Mouse (Mus musculus) myocyte (in vitro differentiated cells): ENCODE data around the gene Bola2. TPM values are rescaled to one million over a fixed set of nuclear protein-coding genes. Genes with fewer than 3 reads are reported as not detected.
A peak's percentile ranks its signal among the peaks of the same experiment; 100 is the strongest.

ENCODE experiments used
- H3K27me3 ChIP-seq: one replicate; pipeline ENCODE4 v1.6.1; 2011; ENCODE audit not compliant: control insufficient read depth, insufficient read depth, insufficient read length
- H3K36me3 ChIP-seq: one replicate; pipeline ENCODE4 v1.6.1; 2011; ENCODE audit not compliant: control insufficient read depth, insufficient read depth
- H3K4me2 ChIP-seq: one replicate; pipeline ENCODE4 v1.6.1; 2011; ENCODE audit warnings: low read depth, control low read depth
- H3K4me3 ChIP-seq: one replicate; pipeline ENCODE4 v1.5.1; 2011; ENCODE audit warnings: mild to moderate bottlenecking, control low read depth, moderate library complexity
- H3K79me2 ChIP-seq: one replicate; pipeline ENCODE4 v1.6.1; 2011; ENCODE audit not compliant: control insufficient read depth, insufficient read depth
- H3ac ChIP-seq: one replicate; pipeline ENCODE4 v1.6.1; 2011; ENCODE audit not compliant: control insufficient read depth, insufficient read length
- CEBPB ChIP-seq: IDR thresholded peaks from 2 replicates; pipeline ENCODE4 v1.6.1; 2011; ENCODE audit warnings: mild to moderate bottlenecking, moderate library complexity; ENCODE audit not compliant: poor library complexity, insufficient read depth, severe bottlenecking
- E2F4 ChIP-seq: IDR thresholded peaks from one replicate; pipeline ENCODE4 v1.6.1; 2011; ENCODE audit warnings: mild to moderate bottlenecking, control low read depth, moderate library complexity; ENCODE audit not compliant: insufficient read depth
- MAX ChIP-seq: IDR thresholded peaks from one replicate; pipeline ENCODE4 v1.6.1; 2011; ENCODE audit warnings: low read depth, mild to moderate bottlenecking, control low read depth
- MYOD1 ChIP-seq, 3 experiments: IDR thresholded peaks; one replicate each; pipeline ENCODE4 v1.6.1; 2011; ENCODE audit warnings: control low read depth in 2 of 3, low read depth in 2 of 3, mild to moderate bottlenecking in 2 of 3, moderate library complexity in 1 of 3; ENCODE audit not compliant: insufficient read length in 2 of 3, control insufficient read depth in 1 of 3
- MYOG ChIP-seq, 3 experiments: IDR thresholded peaks; one replicate each; pipeline ENCODE4 v1.6.1; 2011; ENCODE audit warnings: control low read depth in 2 of 3, low read depth in 2 of 3, mild to moderate bottlenecking in 2 of 3; ENCODE audit not compliant: insufficient read length in 2 of 3, control insufficient read depth in 1 of 3, insufficient read depth in 1 of 3
- POLR2A ChIP-seq: IDR thresholded peaks from one replicate; pipeline ENCODE4 v1.6.1; 2011; ENCODE audit warnings: low read depth, mild to moderate bottlenecking, control low read depth, moderate library complexity; ENCODE audit not compliant: insufficient read length
- POLR2AphosphoS2 ChIP-seq: IDR thresholded peaks from one replicate; pipeline ENCODE4 v1.6.1; 2011; ENCODE audit warnings: low read depth, control low read depth; ENCODE audit not compliant: insufficient read length
- REST ChIP-seq: IDR thresholded peaks from one replicate; pipeline ENCODE4 v1.6.1; 2011; ENCODE audit warnings: mild to moderate bottlenecking, control low read depth, moderate library complexity; ENCODE audit not compliant: insufficient read depth, insufficient read length
- SRF ChIP-seq: IDR thresholded peaks from one replicate; pipeline ENCODE4 v1.6.1; 2011; ENCODE audit warnings: low read depth; ENCODE audit not compliant: control insufficient read depth, insufficient read length
- TCF12 ChIP-seq: IDR thresholded peaks from one replicate; pipeline ENCODE4 v1.6.1; 2011; ENCODE audit warnings: mild to moderate bottlenecking, control low read depth; ENCODE audit not compliant: poor library complexity, insufficient read depth, severe bottlenecking
- TCF3 ChIP-seq: IDR thresholded peaks from one replicate; pipeline ENCODE4 v1.6.1; 2011; ENCODE audit warnings: low read depth, control low read depth; ENCODE audit not compliant: insufficient read length
- USF1 ChIP-seq: IDR thresholded peaks from one replicate; pipeline ENCODE4 v1.6.1; 2011; ENCODE audit warnings: low read depth, mild to moderate bottlenecking, control low read depth, moderate library complexity
- polyA plus RNA-seq: library from polyadenylated mRNA; unstranded; fragments of >200 nt; fragmentation: generic; extraction: Trizol; gene quantifications from one replicate; pipeline ENCODE4 v1.2.1, GENCODE M21; 2012; ENCODE audit warnings: missing spikeins

The Bola2 gene
- polyA plus RNA-seq, 1 experiment = 79.7 TPM

DNA sequence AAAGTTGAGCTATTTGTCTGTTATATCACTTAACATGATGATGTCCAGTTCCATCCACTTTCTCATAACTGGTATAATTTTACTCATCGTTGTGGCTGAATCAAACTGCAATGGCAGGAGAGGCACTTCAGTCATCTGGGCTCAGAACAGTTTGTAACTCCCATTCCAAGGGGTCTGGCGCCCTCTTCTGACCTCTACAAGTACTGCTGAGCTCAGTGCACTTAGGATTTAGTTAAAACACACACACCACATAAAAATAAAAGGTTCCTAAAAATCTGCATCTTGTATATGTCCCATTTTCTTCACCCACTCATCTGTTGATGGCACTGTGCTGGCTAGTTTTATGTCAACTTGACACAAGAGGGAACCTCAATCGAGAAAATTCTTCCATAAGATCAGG, 1.9 kb upstream of the Bola2 start:
- H3K27me3 ChIP-seq = no peaks in the 10 kb centered on the region
- no peak overlapping the region for H3ac ChIP-seq
- TF ChIP-seq MAX (no peak), POLR2AphosphoS2 (no peak), POLR2A (no peak), MYOG (IDR thresholded peaks at IDR 0.05; ENCODE audit: control insufficient read depth in 1 of 3, insufficient read depth in 1 of 3, insufficient read length in 2 of 3, low read depth in 2 of 3) (no peak), SRF (no peak), REST (no peak), CEBPB (no peak), USF1 (no peak), E2F4 (no peak), TCF12 (no peak), MYOD1 (IDR thresholded peaks at IDR 0.05; ENCODE audit: control insufficient read depth in 1 of 3, insufficient read length in 2 of 3, low read depth in 2 of 3) (no peak), TCF3 (no peak)
- H3K79me2 ChIP-seq = peaks cover 14% of the 10 kb centered on the region
- no peak overlapping the region for H3K4me2 ChIP-seq
- no peak overlapping the region for H3K4me3 ChIP-seq
- H3K36me3 ChIP-seq = no peaks in the 10 kb centered on the region

GRCm38 (mm10) chr7:126693781-126694180, 1.4 kb upstream of the Bola2 start:
- Histone ChIP-seq H3K27me3 (no peaks in the 10 kb centered on the region), H3K4me2 (no peak overlapping the region), H3K79me2 (peaks cover 14% of the 10 kb centered on the region), H3ac (no peak overlapping the region), H3K36me3 (no peaks in the 10 kb centered on the region), H3K4me3 (no peak overlapping the region)
- TF ChIP-seq MAX (no peak), TCF12 (no peak), USF1 (no peak), SRF (no peak), MYOD1 (IDR thresholded peaks at IDR 0.05; ENCODE audit: control insufficient read depth in 1 of 3, insufficient read length in 2 of 3, low read depth in 2 of 3) (no peak), E2F4 (no peak), TCF3 (no peak), REST (no peak), POLR2AphosphoS2 (no peak), MYOG (IDR thresholded peaks at IDR 0.05; ENCODE audit: control insufficient read depth in 1 of 3, insufficient read depth in 1 of 3, insufficient read length in 2 of 3, low read depth in 2 of 3) (no peak)

DNA sequence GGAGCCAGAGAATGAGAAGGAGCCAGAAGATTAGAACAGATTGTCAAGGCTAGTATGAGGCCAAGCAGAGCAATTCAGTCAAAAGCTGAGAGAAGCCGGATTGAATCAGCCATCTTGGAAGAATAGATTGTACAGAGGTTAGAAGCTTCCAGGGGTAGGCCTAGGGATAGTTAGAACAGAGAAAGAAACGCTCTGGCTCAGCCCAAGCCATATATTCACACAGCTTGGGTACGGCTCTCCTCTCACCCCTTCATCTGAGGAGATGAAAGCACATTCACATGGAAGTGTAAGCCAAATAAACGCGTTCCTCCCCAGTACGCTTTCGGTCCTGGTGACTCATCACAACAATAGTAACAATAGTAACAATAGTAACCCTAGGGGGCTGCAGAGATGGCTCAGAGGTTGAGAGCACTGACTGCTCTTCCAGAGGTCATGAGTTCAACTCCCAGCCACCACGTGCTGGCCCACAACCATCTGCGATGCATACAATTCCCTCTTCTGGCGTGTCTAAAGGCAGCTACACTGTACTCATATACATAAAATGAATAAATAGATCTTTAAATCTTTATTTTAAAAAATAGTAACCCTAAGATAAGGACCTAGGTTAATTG, 655 bp upstream of the Bola2 start:
- H3K4me2 ChIP-seq = peak overlapping the region; percentile 78
- peak overlapping the region; percentile 89 for H3K4me3 ChIP-seq
- peaks cover 14% of the 10 kb centered on the region for H3K79me2 ChIP-seq
- H3ac ChIP-seq = peak overlapping the region; percentile 58
- H3K36me3 ChIP-seq = no peaks in the 10 kb centered on the region
- H3K27me3 ChIP-seq = no peaks in the 10 kb centered on the region
- TF ChIP-seq REST (no peak), TCF12 (no peak), MYOG (IDR thresholded peaks at IDR 0.05; ENCODE audit: control insufficient read depth in 1 of 3, insufficient read depth in 1 of 3, insufficient read length in 2 of 3, low read depth in 2 of 3) (no peak), TCF3 (no peak), USF1 (no peak), SRF (no peak), POLR2A (no peak), MAX (no peak)

DNA sequence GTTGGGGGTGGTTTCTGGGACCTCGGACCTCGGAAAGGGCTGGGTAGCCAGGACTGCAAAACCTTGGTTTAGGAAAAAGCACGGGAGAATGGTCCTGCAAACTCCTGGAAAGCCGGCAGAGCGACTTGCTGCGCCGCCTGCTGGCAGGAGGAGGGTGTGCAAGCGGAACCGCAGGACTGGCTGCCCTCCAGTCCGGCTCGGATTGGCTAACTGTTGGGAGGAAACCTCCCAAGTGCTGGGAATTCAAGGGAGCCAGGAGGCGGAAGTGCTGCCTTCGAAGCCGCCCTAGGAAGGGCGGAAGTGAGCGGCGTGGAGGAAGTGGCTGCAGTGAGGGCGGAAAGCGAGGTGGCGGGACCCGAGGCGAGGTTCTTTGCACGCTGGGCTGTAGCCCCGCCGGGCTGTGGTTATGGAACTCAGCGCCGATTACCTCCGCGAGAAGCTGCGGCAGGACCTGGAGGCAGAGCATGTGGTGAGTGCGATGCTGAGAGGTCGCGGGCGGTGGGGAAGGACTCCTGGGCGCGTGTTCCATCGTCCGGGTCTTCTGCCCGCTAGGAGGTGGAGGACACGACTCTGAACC, 518 bp downstream of the Bola2 start, which contains the start of gene Slx1b:
TSS of gene Slx1b (minus strand) at position 154 of the 577 bp plus-strand sequence.
- peak within 1 kb of the TSS; percentile 89 for H3K4me3 ChIP-seq
- no peaks in the 10 kb centered on the region for H3K27me3 ChIP-seq
- H3ac ChIP-seq = peak within 1 kb of the TSS; percentile 58
- TF ChIP-seq POLR2A (peak; percentile 77), POLR2AphosphoS2 (peak; percentile 86), CEBPB (no peak), MYOD1 (IDR thresholded peaks at IDR 0.05; ENCODE audit: control insufficient read depth in 1 of 3, insufficient read length in 2 of 3, low read depth in 2 of 3) (no peak), MAX (no peak)
- peaks cover 14% of the 10 kb centered on the region for H3K79me2 ChIP-seq
- H3K4me2 ChIP-seq = peak within 1 kb of the TSS; percentile 86
- no peaks in the 10 kb centered on the region for H3K36me3 ChIP-seq
